Mouse (Mus musculus): ENCODE results near the gene Eif2ak1.

Gene Eif2ak1

DNA sequence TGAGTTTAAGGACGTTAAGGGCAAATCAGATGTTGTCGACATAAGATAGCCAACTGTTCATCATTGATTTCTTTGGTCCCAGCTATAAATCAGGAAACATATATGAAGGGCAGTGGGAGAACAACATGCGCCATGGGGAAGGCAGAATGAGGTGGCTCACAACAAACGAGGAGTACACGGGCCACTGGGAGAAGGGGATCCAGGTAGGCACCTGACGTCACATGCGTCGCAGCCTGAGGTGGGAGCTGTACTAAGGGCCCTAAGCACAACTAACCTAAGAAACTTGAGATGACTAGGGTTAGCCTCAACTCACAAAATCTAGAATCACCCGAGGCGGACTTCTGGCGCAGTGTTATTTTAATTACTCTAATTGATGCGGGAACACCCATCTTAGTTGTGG, 130.8 kb downstream of the Eif2ak1 start:
- DNase-seq (ENCODE audit: low spot score in 2 of 2), result no peak

DNA sequence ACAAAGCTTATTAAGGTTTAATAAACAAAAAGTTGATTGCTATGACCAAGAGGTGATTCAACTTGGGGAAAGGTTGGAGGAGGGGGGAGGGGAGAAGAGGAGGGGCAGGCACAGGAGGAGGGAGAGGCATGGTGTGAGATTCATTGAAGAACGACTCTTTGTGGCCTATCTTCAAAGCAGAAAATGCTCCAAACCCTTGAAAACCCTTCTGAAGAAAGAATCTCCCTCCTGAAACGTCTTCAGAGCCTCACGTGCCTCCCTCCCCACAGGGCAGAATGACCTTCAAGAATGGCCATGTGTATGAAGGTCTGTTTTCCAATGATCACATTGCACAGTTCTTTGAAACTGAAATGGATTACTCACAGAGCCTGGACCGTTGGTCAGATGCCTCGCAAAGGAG, 132.4 kb downstream of the Eif2ak1 start:
- no peak for DNase-seq (ENCODE audit: low spot score in 2 of 2)

Measured in urinary bladder, adult 18-20 months (tissue).